Mouse (Mus musculus): ENCODE results near the gene Trmt2b. TPM values are rescaled to one million over a fixed set of nuclear protein-coding genes. Genes with fewer than 3 reads are reported as not detected.

Trmt2b gene
- total RNA-seq (2012; rRNA removed) (16.7 and 17.6 TPM in 2 replicates), total RNA-seq (2014; rRNA removed) (26.4 and 29.8 TPM in 2 replicates), polyA plus RNA-seq (2012; ENCODE audit: insufficient read length, low read depth) (19.2 and 22.7 TPM in 2 replicates)

DNA sequence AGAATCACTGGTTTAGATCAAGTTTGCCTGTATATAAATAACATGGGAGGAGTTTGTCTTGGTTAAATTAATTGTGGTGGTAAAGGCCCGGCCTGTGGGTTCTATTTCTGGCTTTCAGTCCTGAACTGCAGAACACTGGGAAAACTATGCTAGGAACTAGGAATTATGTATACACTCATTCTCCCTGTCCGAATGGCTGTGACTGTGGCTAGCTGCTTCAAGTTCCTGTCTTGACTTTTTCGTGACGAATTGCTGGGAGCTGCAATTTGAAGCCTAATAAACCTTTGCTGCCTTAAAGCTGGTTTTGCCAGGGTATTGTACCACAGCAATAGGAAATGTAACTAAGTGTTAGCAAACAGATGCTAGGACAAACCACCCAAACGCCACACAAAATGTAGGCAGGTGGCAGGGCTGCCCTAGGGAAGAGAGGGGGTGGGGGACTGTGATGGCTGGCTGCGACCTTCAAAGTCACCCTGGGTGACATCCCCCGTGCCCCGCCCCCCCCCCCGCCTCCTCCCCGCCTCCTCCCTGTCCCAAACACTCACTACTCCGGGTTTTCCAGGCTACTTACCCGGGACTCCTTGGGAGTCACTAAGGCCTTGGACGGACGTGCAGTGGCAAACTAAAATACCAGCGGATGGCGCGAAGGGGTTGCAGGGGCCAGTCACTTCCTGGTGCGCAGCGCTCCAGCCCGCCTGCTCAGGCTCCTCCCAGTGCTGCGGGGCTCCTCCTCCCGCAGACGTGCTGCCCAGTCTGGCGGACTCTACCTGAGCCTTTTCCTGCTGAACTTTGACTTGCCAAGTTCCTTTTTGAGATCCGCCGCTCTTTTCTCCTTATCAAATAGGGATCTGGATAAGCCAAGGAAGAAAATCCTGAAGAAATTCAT, at the start of gene Trmt2b:
TSS of gene Trmt2b (minus strand) at position 710 of the 886 bp plus-strand sequence.
- no peaks in the 10 kb centered on the region for H3K27me3 ChIP-seq (replicated peaks)
- dilution Hi-C loops (cut with MboI; ENCODE audit: extremely low pct_ligation_motif_present, extremely low pct_unique_long_range_greater_than_20kb, low sequenced_read_pairs) = no loop called here

DNA sequence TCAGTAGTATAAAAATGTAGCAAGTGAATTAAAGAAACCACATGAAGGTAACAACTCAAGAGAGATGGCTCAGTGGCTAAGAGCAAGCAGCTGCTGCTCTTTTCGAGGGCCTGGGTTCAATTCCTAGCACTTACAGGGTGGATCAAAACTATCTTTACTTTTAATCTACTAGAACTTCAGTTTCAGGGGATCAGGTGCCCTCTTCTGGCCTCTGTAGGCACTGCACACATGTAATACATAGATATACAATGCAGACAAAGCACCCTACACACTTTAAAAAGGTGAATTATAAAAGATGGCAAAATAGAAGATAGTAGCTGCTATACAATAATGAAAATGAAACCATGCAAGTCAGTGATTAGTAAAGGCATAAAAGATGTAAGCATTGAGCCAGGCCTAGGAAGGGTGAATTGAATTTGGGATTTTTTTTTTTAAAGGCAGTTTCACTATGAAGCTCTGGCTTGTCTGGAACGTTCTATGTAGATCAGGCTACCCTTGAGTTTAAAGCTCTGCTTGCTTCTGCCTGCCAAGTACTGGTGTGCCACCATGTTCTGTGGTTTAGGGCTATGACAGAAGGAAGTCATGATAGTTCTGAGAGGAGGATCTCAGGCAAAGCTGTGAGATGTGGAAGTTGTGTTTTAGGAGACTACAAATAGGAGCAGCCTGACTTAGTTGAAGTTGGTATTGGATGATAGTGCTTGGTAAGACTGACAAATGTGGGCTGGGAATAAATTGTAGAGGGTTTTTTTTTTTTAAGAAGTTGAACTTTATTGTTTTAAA, 42.6 kb upstream of the Trmt2b start:
- dilution Hi-C loops (cut with MboI; ENCODE audit: extremely low pct_ligation_motif_present, extremely low pct_unique_long_range_greater_than_20kb, low sequenced_read_pairs) (no loop called here), in situ Hi-C loops (cut with MboI; ENCODE audit: low pct_ligation_motif_present, low pct_unique_long_range_greater_than_20kb, low sequenced_read_pairs) (no loop called here)
- Histone ChIP-seq H3K36me3 (replicated peaks in 1 of 2; ENCODE audit: control insufficient read depth in 1 of 2, insufficient read depth in 1 of 2, low read length in 1 of 2) (peaks cover 13 to 55% of the 10 kb centered on the region in 2 experiments), H3K9me3 (replicated peaks; ENCODE audit: low read length) (no peaks in the 10 kb centered on the region), H3K27me3 (replicated peaks) (no peaks in the 10 kb centered on the region), H3K27ac (ENCODE audit: insufficient read depth, low read depth) (no peak overlapping the region), H3K4me1 (ENCODE audit: control insufficient read depth in 1 of 2, insufficient read depth in 2 of 2) (0 out of 4 replicates have a peak, but pooled peaks cover 0 to 2% of the 10 kb centered on the region in 2 experiments), H3K4me2 (ENCODE audit: insufficient read depth, low read depth, poor library complexity, severe bottlenecking) (no peak overlapping the region), H3K9ac (ENCODE audit: insufficient read depth, low read depth) (no peak overlapping the region), H3K4me3 (replicated peaks in 1 of 3; ENCODE audit: low read depth in 2 of 3, low read length in 2 of 3, poor library complexity in 1 of 3) (no peak overlapping the region), H3K79me2 (replicated peaks; ENCODE audit: control insufficient read depth, extremely low read depth, insufficient read depth, poor library complexity, severe bottlenecking) (no peaks in the 10 kb centered on the region)
- TF ChIP-seq GABPA (IDR thresholded peaks at IDR 0.05; ENCODE audit: insufficient replicate concordance, low read depth, low read length) (no peak), TCF12 (IDR thresholded peaks at IDR 0.05; ENCODE audit: low read depth, low read length) (no peak), SMC3 (IDR thresholded peaks at IDR 0.05; ENCODE audit: low read depth, low read length) (peak; percentile 45), CTCF (conservative IDR thresholded peaks at IDR 0.05 in 1 of 2, IDR thresholded peaks at IDR 0.05 in 1 of 2; ENCODE audit: low read depth in 2 of 2, low read length in 2 of 2) (peak in 1 of 2 experiments; percentile 61; a peak in 2 of 4 replicates), JUN (IDR thresholded peaks at IDR 0.05; ENCODE audit: insufficient read depth, low read depth, low read length) (no peak), RAD21 (IDR thresholded peaks at IDR 0.05; ENCODE audit: low read depth, low read length) (peak; percentile 52), ZNF384 (IDR thresholded peaks at IDR 0.05; ENCODE audit: low read depth, low read length) (no peak), TBP (conservative IDR thresholded peaks at IDR 0.05; ENCODE audit: low read depth, low read length) (no peak), MEF2A (IDR thresholded peaks at IDR 0.05; ENCODE audit: borderline replicate concordance, low read depth, low read length) (no peak)
- peak; percentile 35 for DNase-seq (ENCODE audit: extremely low read depth)

More for the DNA sequence above, at the start of gene Trmt2b:
- Histone ChIP-seq H3K79me2 (replicated peaks; ENCODE audit: control insufficient read depth, extremely low read depth, insufficient read depth, poor library complexity, severe bottlenecking) (peaks cover 9% of the 10 kb centered on the region; the same call in 1 of the 2 replicates), H3K9ac (ENCODE audit: insufficient read depth, low read depth) (peak within 1 kb of the TSS; percentile 46), H3K4me3 (replicated peaks in 1 of 3; ENCODE audit: low read depth in 2 of 3, low read length in 2 of 3, poor library complexity in 1 of 3) (peak within 1 kb of the TSS; percentile 54 to 75 (median 66)), H3K4me2 (ENCODE audit: insufficient read depth, low read depth, poor library complexity, severe bottlenecking) (peak within 1 kb of the TSS; percentile 81), H3K9me3 (replicated peaks; ENCODE audit: low read length) (no peaks in the 10 kb centered on the region), H3K4me1 (ENCODE audit: control insufficient read depth in 1 of 2, insufficient read depth in 2 of 2) (peaks cover 0 to 6% of the 10 kb centered on the region in 2 experiments; a peak in 1 of 4 replicates), H3K36me3 (replicated peaks in 1 of 2; ENCODE audit: control insufficient read depth in 1 of 2, insufficient read depth in 1 of 2, low read length in 1 of 2) (peaks cover 0 to 6% of the 10 kb centered on the region in 2 experiments), H3K27ac (ENCODE audit: insufficient read depth, low read depth) (peak within 1 kb of the TSS; percentile 24; the same call in 1 of the 2 replicates)
- in situ Hi-C loops (cut with MboI; ENCODE audit: low pct_ligation_motif_present, low pct_unique_long_range_greater_than_20kb, low sequenced_read_pairs) = no loop called here
- DNase-seq (ENCODE audit: extremely low read depth) = peak; percentile 57
- TF ChIP-seq NELFE (IDR thresholded peaks at IDR 0.05; ENCODE audit: low read depth, low read length) = peak; percentile 33; the same call in 1 of the 2 replicates
- TF ChIP-seq USF1 (IDR thresholded peaks at IDR 0.05; ENCODE audit: low read depth, low read length) = no peak
- no peak for TF ChIP-seq ZNF384 (IDR thresholded peaks at IDR 0.05; ENCODE audit: low read depth, low read length)
- TF ChIP-seq CHD2 (IDR thresholded peaks at IDR 0.05; ENCODE audit: low read length) = no peak
- TF ChIP-seq BHLHE40 (IDR thresholded peaks at IDR 0.05; ENCODE audit: low read depth, low read length) = peak; percentile 26; the same call in 1 of the 2 replicates
- TF ChIP-seq NRF1 (IDR thresholded peaks at IDR 0.05; ENCODE audit: low read depth, low read length) = peak; percentile 54; the same call in 1 of the 2 replicates
- TF ChIP-seq CTCF (conservative IDR thresholded peaks at IDR 0.05 in 1 of 2, IDR thresholded peaks at IDR 0.05 in 1 of 2; ENCODE audit: low read depth in 2 of 2, low read length in 2 of 2) = no peak
- 0 out of 2 replicates have a peak, but pooled peaks have one; percentile 38 for TF ChIP-seq ZMIZ1 (IDR thresholded peaks at IDR 0.05; ENCODE audit: low read depth, low read length)
- TF ChIP-seq EP300 (IDR thresholded peaks at IDR 0.05; ENCODE audit: low read length) = no peak
- TF ChIP-seq GABPA (IDR thresholded peaks at IDR 0.05; ENCODE audit: insufficient replicate concordance, low read depth, low read length) = no peak
- TF ChIP-seq JUN (IDR thresholded peaks at IDR 0.05; ENCODE audit: insufficient read depth, low read depth, low read length) = no peak
- peak; percentile 88 for TF ChIP-seq ELF1 (IDR thresholded peaks at IDR 0.05; ENCODE audit: low read depth, low read length)
- TF ChIP-seq HCFC1 (IDR thresholded peaks at IDR 0.05; ENCODE audit: low read depth, low read length) = no peak
- peak; percentile 57; the same call in 1 of the 2 replicates for TF ChIP-seq MXI1 (IDR thresholded peaks at IDR 0.05; ENCODE audit: low read depth, low read length)
- TF ChIP-seq POLR2AphosphoS2 (IDR thresholded peaks at IDR 0.05; ENCODE audit: low read depth, low read length) = no peak
- no peak for TF ChIP-seq JUND (conservative IDR thresholded peaks at IDR 0.05; ENCODE audit: low read depth, low read length)
- no peak; the same call in 1 of the 2 replicates for TF ChIP-seq TCF12 (IDR thresholded peaks at IDR 0.05; ENCODE audit: low read depth, low read length)
- no peak for TF ChIP-seq MAX (IDR thresholded peaks at IDR 0.05; ENCODE audit: low read length)
- TF ChIP-seq SIN3A (IDR thresholded peaks at IDR 0.05; ENCODE audit: low read length) = no peak
- TF ChIP-seq KAT2A (IDR thresholded peaks at IDR 0.05; ENCODE audit: insufficient replicate concordance, low read length) = no peak
- TF ChIP-seq MAFK (IDR thresholded peaks at IDR 0.05; ENCODE audit: insufficient replicate concordance, low read length) = no peak
- TF ChIP-seq MEF2A (IDR thresholded peaks at IDR 0.05; ENCODE audit: borderline replicate concordance, low read depth, low read length) = no peak
- TF ChIP-seq TBP (conservative IDR thresholded peaks at IDR 0.05; ENCODE audit: low read depth, low read length) = peak; percentile 39; the same call in 1 of the 2 replicates
- peak; percentile 58; the same call in 1 of the 2 replicates for TF ChIP-seq POLR2A (IDR thresholded peaks at IDR 0.05; ENCODE audit: low read depth, low read length)
- TF ChIP-seq E2F4 (IDR thresholded peaks at IDR 0.05; ENCODE audit: insufficient replicate concordance, low read depth, low read length) = no peak
- TF ChIP-seq MAZ (IDR thresholded peaks at IDR 0.05; ENCODE audit: low read depth, low read length) = no peak
- TF ChIP-seq CHD1 (IDR thresholded peaks at IDR 0.05; ENCODE audit: low read depth, low read length) = no peak
- no peak for TF ChIP-seq IRF4 (IDR thresholded peaks at IDR 0.05; ENCODE audit: low read depth, low read length)
- TF ChIP-seq ETS1 (conservative IDR thresholded peaks at IDR 0.05; ENCODE audit: low read depth, low read length) = no peak
- no peak for TF ChIP-seq UBTF (IDR thresholded peaks at IDR 0.05; ENCODE audit: low read depth, low read length)
- TF ChIP-seq RAD21 (IDR thresholded peaks at IDR 0.05; ENCODE audit: low read depth, low read length) = no peak
- no peak for TF ChIP-seq SMC3 (IDR thresholded peaks at IDR 0.05; ENCODE audit: low read depth, low read length)
- TF ChIP-seq MYC (IDR thresholded peaks at IDR 0.05; ENCODE audit: low read depth, low read length) = no peak
- no peak for TF ChIP-seq ZC3H11A (IDR thresholded peaks at IDR 0.05; ENCODE audit: low read depth, low read length)
- no peak for TF ChIP-seq USF2 (conservative IDR thresholded peaks at IDR 0.05; ENCODE audit: low read depth, low read length)
- TF ChIP-seq PAX5 (IDR thresholded peaks at IDR 0.05; ENCODE audit: low read length) = no peak

Data from CH12.LX (cell line).